46 mouse cellular contexts compared by ENCODE assay signal in the genomic region with DNA sequence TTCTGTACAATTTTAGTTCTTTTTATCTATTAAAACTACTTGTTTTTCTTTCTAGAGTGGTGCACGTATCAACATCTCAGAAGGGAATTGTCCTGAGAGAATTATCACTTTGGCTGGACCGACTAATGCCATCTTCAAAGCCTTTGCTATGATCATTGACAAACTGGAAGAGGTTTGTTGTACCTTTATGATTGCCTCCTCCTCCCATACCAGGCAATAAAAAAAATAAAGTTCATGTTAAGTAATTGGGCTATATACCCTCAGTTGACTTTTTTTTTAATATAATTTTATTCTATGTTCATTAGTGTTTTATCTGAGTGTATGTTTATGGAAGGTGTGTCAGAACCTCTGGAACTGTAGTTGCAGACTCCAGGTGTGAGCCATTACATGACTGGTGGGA. TPM values are rescaled to one million over a fixed set of nuclear protein-coding genes. Genes with fewer than 3 reads are reported as not detected.
"Had no signal": no experiment of that assay in that cellular context is flagged by ENCODE, and none has a peak within 500 bp of the region (broad histone marks: within the 10 kb centered on the region; RNA-seq: fewer than 3 reads in every experiment).

No protein-coding gene starts in this region.

- H3K4me3 ChIP-seq: heart, embryonic 10.5 days; heart, embryonic 12.5 days; heart, embryonic 13.5 days; heart, embryonic 15.5 days; hindbrain, embryonic 10.5 days; hindbrain, embryonic 12.5 days; hindbrain, embryonic 13.5 days; hindbrain, embryonic 15.5 days; intestine, embryonic 15.5 days; kidney, embryonic 15.5 days; layer of hippocampus, adult 2 months; left cerebral cortex, adult 2 months had no signal

- H3K9ac ChIP-seq: heart, embryonic 12.5 days; heart, embryonic 13.5 days; heart, embryonic 15.5 days; hindbrain, embryonic 12.5 days; hindbrain, embryonic 13.5 days; hindbrain, embryonic 14.5 days; hindbrain, embryonic 15.5 days; intestine, embryonic 15.5 days; kidney, embryonic 15.5 days had no signal

- DNase-seq: heart, postnatal 10 days; heart, postnatal 14 days; heart, postnatal 36 days; kidney, adult 11 months; kidney, adult 18-20 months; kidney, adult 2 months; kidney, adult 8-10 months; kidney, adult 9 months; kidney, postnatal 10 days; kidney, postnatal 14 days; kidney, postnatal 25 days; kidney, postnatal 36 days; kidney, postnatal 4 days; layer of hippocampus, adult 9-11 months; layer of hippocampus, postnatal 36 days had no signal

- ATAC-seq: hindbrain, embryonic 16.5 days; hindbrain, postnatal 0 days; inflammation-experienced regulatory T-cells, adult 6 months; intestine, embryonic 15.5 days; intestine, embryonic 16.5 days; intestine, postnatal 0 days had no signal

- H3K9me3 ChIP-seq: heart, embryonic 10.5 days; heart, embryonic 12.5 days; heart, embryonic 13.5 days; heart, embryonic 15.5 days; hindbrain, embryonic 10.5 days; hindbrain, embryonic 12.5 days; hindbrain, embryonic 13.5 days; hindbrain, embryonic 15.5 days; intestine, embryonic 15.5 days; kidney, embryonic 15.5 days had no signal

- H3K27me3 ChIP-seq: heart, embryonic 12.5 days; heart, embryonic 13.5 days; heart, embryonic 15.5 days; hindbrain, embryonic 12.5 days; hindbrain, embryonic 13.5 days; hindbrain, embryonic 15.5 days; intestine, embryonic 15.5 days; kidney, embryonic 15.5 days had no signal

- H3K27ac ChIP-seq: heart, embryonic 10.5 days; heart, embryonic 13.5 days; heart, embryonic 15.5 days; hindbrain, embryonic 10.5 days; hindbrain, embryonic 12.5 days; hindbrain, embryonic 13.5 days; hindbrain, embryonic 14.5 days; hindbrain, embryonic 15.5 days; hindbrain, postnatal 0 days; intestine, embryonic 15.5 days; kidney, embryonic 15.5 days; kidney, postnatal 0 days; layer of hippocampus, adult 2 months; left cerebral cortex, adult 2 months had no signal

- H3K4me2 ChIP-seq: heart, embryonic 11.5 days; heart, embryonic 12.5 days; heart, embryonic 13.5 days; heart, embryonic 15.5 days; hindbrain, embryonic 12.5 days; hindbrain, embryonic 13.5 days; hindbrain, embryonic 14.5 days; hindbrain, embryonic 15.5 days; intestine, embryonic 15.5 days; kidney, embryonic 15.5 days had no signal

RNA-seq across cellular contexts. Expression of a gene that starts 29.0 kb away (rescaled TPM):
- total RNA-seq: heart, postnatal 14 days; heart, postnatal 25 days; heart, postnatal 36 days; hematopoietic stem cell, adult 5-6 weeks; hindbrain, postnatal 0 days; layer of hippocampus, adult 18-20 months; layer of hippocampus, adult 2 months; layer of hippocampus, adult 8-10 months; layer of hippocampus, postnatal 10 days; layer of hippocampus, postnatal 14 days; layer of hippocampus, postnatal 25 days; layer of hippocampus, postnatal 36 days; left cerebral cortex, adult 18-20 months; left cerebral cortex, adult 2 months had no signal
- polyA plus RNA-seq: heart, embryonic 10.5 days; heart, embryonic 12.5 days; heart, postnatal 0 days; inflammation-experienced regulatory T-cells, adult 6 months; intestine, embryonic 15.5 days; intestine, postnatal 0 days; kidney, adult 2 months; kidney, embryonic 14.5 days; large intestine, adult 2 months had no signal

RNA-seq across cellular contexts. Expression of a gene that starts 29.4 kb away (rescaled TPM):
- total RNA-seq: hematopoietic stem cell, adult 5-6 weeks had no signal
- polyA plus RNA-seq: inflammation-experienced regulatory T-cells, adult 6 months had no signal
